Mouse (Mus musculus) MEL (cell line): ENCODE results near the gene Fam151a.

Experiments
- CHD2 ChIP-seq: IDR thresholded peaks from 2 replicates; pipeline ENCODE4 v1.6.1; 2011; ENCODE audit warnings: low read length, improper control_type of control experiment
- CTCF ChIP-seq, 3 experiments: IDR thresholded peaks in 2 of 3; conservative IDR thresholded peaks in 1 of 3; 2 replicates each; pipeline ENCODE4 v1.5.1; 2011 to 2012; ENCODE audit warnings: low read length in 3 of 3, low read depth in 2 of 3, mild to moderate bottlenecking in 2 of 3, improper control_type of control experiment in 1 of 3, inconsistent platforms in 1 of 3, mixed read lengths in 1 of 3, moderate library complexity in 1 of 3; ENCODE audit not compliant: control insufficient read depth in 1 of 3, insufficient read depth in 1 of 3, poor library complexity in 1 of 3, severe bottlenecking in 1 of 3
- ELF1 ChIP-seq: IDR thresholded peaks from 2 replicates; pipeline ENCODE4 v1.6.1; 2014; ENCODE audit warnings: low read depth, mild to moderate bottlenecking, inconsistent platforms, low read length, improper control_type of control experiment, moderate library complexity
- EP300 ChIP-seq, 2 experiments: IDR thresholded peaks; 2 replicates each; pipeline ENCODE4 v1.6.1; 2011; ENCODE audit warnings: improper control_type of control experiment in 2 of 2, low read length in 2 of 2, low read depth in 1 of 2, mild to moderate bottlenecking in 1 of 2
- ETS1 ChIP-seq: IDR thresholded peaks from 2 replicates; pipeline ENCODE4 v1.6.1; 2012; ENCODE audit warnings: low read depth, mild to moderate bottlenecking, inconsistent platforms, low read length, improper control_type of control experiment, moderate library complexity
- MAX ChIP-seq: IDR thresholded peaks from 2 replicates; pipeline ENCODE4 v1.6.1; 2011; ENCODE audit warnings: low read length, improper control_type of control experiment
- SIN3A ChIP-seq: IDR thresholded peaks from 2 replicates; pipeline ENCODE4 v1.6.1; 2012; ENCODE audit warnings: low read length, improper control_type of control experiment, inconsistent platforms
- TCF12 ChIP-seq: IDR thresholded peaks from 2 replicates; pipeline ENCODE4 v1.6.1; 2014; ENCODE audit warnings: low read depth, mild to moderate bottlenecking, inconsistent platforms, low read length, improper control_type of control experiment, moderate library complexity
- USF1 ChIP-seq: IDR thresholded peaks from 2 replicates; pipeline ENCODE4 v1.6.1; 2014; ENCODE audit warnings: low read depth, mild to moderate bottlenecking, inconsistent platforms, low read length, improper control_type of control experiment, moderate library complexity
- ZKSCAN1 ChIP-seq: IDR thresholded peaks from 2 replicates; pipeline ENCODE4 v1.6.1; 2012; ENCODE audit warnings: low read depth, mild to moderate bottlenecking, inconsistent platforms, low read length, improper control_type of control experiment, moderate library complexity
- ZMIZ1 ChIP-seq: IDR thresholded peaks from 2 replicates; pipeline ENCODE4 v1.6.1; 2012; ENCODE audit warnings: low read depth, mild to moderate bottlenecking, inconsistent platforms, low read length, improper control_type of control experiment, moderate library complexity

DNA sequence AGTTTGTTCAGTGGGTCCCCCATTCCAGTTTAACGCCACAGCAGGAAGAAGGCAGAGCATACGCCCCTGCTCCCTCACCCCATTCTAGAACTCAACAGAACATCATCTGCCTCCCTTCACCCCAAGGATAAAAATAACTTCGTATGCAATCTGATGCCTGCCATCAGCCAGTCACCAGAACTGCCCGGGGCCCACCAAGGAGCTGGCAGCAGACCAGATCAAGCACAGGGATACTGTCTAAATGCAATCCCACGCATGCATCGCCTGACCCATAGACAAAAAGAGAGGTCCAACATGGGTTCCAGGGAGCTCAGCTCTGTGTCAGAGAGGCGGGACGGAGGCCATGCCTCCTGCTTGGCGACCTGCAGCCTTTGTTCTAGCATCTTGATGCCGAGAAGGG, 49.4 kb downstream of the Fam151a start:
- TF ChIP-seq SIN3A (no peak), ZMIZ1 (no peak), ZKSCAN1 (no peak), CTCF (IDR thresholded peaks at IDR 0.05 in 2 of 3, conservative IDR thresholded peaks at IDR 0.05 in 1 of 3; ENCODE audit: control insufficient read depth in 1 of 3, insufficient read depth in 1 of 3, low read depth in 2 of 3, low read length in 3 of 3, poor library complexity in 1 of 3, severe bottlenecking in 1 of 3) (no peak), MAX (no peak), USF1 (no peak), EP300 (IDR thresholded peaks at IDR 0.05; ENCODE audit: low read depth in 1 of 2, low read length in 2 of 2) (no peak), ETS1 (no peak), TCF12 (no peak), ELF1 (no peak), CHD2 (no peak)
